Mouse (Mus musculus): ENCODE results near the gene Lbx2. TPM values are rescaled to one million over a fixed set of nuclear protein-coding genes. Genes with fewer than 3 reads are reported as not detected.

The Lbx2 gene
- total RNA-seq, 4 experiments from 2014 or later: 0.77 TPM; not detected in 3

DNA sequence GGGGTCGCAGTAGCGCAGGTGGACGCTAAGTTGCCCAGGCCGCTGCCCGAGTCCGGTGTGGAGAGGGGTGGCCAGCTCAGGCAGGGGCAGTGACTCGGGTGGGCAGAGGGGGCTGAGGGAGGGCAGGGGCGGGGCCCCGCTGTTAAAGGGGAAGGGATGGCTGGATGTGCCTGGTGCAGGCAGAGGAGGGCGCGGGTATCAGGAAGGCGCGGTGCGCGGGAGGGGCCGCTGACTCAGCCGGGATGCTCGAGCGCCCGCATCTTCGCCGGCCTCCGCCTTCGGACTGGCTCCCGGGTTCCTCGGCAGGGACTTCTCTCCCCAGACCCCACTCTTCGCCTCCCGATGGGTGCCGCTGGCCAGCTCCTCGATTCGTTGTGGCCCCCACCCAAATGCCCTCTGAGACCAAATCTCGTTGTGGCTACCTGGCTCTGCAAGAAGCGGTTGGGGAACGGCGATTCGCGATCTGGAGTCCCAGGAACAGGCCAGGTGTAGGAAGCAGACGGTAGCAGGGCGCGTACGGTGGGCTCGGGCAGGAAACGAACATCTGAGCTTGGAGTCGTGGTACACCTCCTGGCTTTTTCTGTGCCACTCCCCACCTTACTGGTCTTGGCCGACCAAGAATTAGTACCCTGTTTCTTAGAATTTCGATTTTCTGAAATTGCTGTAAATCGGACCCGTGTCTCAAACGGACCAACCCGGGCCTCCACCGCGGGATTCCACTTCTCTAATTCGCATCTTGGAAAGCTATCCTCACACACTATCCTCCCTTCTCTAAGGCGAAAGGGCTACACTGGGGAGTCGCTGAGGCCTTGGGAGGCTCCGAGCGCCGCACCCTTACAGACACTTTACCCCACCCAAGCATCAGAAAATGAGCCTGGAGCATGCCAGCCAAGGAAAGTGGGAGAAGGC is 15.6 kb upstream of the Lbx2 start:
- DNase-seq (ENCODE audit: low spot score in 2 of 2): peak in 1 of 2 experiments; percentile 43

DNA sequence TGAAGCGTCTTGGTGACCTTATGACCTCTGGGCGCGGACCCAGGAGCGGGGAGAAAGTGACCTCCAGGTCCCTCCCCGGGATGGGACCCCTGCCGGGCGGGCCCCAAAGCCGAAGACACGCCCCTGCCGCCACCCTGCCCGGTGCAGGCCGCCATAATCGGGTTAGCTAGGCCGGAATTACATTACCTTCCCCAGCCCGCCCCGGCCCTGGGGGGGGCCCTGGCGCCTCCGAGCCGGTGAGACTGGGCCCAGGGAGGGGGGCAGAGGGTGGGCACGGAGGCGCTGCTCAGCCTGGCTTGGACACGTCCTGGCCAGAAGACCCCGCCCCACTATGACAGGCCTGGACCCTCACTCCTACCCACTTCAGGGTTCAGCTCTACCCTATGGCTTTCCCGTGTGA is 14.9 kb upstream of the Lbx2 start:
- no peak for DNase-seq (ENCODE audit: low spot score in 2 of 2)

DNA sequence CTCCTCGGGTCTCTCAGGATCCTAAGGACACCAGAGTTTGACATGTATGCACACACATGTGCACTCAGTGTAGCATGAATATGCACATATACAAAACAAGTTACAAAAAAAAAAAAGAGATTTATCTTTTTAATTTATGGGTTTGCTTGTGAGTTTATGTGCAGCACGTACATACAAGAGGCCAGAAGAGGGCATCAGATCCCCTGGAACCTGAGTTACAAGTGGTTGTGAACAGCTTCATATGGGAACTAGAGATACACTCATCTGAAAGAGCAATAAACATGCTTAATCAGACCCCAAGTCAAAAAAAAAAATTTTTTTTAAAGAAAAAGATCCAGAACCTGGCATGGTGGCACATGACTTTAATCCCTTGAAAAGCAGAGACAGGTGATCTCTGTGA is 11.2 kb upstream of the Lbx2 start:
- no peak for DNase-seq (ENCODE audit: low spot score in 2 of 2)

DNA sequence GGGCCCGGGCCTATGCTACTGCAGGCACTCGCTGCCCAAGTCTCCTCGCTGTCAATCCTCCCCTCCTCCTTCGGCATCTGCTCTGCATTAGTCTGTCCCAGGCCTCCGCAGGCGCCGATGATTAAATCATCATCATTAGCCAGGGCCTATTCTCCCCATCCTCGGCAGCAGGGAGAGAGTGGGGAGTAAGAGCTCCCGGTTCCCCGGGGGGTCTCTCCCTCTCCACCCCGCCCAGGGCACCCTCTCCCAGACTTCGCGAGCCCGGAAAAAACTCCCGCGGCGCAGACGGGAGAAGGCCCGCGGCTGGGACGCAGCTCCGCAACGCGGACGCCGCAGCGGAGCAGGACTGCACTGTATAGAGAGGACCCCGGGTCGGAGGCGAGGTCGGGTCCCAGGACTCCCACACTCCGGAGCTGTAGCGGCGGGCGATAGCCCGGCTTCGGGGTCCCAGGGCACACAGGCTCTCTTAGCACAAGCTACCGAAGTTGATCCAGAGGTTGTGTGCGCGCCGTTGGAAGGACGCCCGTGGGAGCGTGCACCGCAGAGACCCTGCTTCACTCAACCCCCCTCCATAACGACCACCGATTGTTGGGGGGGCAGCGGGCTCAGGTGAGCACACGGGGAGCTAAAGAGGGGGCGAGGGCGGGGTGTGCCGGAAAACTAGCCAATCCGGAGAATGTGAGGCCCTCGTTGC is 8.4 kb upstream of the Lbx2 start, which contains the start of gene Pcgf1:
Gene Pcgf1, plus strand, starts transcription at position 240 of the 694 bp plus-strand sequence.
- peak in 1 of 2 experiments; percentile 48 for DNase-seq (ENCODE audit: low spot score in 2 of 2)

DNA sequence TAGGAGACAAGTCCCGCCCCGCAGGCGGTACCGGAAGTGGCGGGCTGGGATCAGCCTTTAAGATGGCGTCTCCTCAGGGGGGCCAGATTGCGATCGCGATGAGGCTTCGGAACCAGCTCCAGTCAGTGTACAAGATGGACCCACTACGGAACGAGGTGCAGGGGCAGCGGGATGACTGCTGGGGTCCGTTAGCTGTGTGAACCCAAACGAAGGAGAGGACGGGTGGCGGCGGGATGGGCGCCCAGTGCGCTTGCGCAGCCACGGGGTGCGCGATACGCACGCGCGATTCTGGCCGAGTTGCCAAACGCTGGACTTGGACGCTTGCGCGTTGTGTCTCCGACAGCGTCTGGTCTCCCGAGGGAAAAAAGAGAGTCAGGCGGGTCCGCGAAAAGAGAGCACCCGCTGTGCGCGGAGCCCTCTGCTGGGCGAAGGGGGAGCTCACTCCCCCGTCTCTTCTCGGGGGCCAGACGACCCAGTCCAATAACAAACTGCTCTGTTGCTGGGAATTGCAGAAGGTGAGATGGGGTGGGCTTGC is 7.8 kb upstream of the Lbx2 start:
- peak; percentile 97 to 100 for DNase-seq (ENCODE audit: low spot score in 2 of 2)

DNA sequence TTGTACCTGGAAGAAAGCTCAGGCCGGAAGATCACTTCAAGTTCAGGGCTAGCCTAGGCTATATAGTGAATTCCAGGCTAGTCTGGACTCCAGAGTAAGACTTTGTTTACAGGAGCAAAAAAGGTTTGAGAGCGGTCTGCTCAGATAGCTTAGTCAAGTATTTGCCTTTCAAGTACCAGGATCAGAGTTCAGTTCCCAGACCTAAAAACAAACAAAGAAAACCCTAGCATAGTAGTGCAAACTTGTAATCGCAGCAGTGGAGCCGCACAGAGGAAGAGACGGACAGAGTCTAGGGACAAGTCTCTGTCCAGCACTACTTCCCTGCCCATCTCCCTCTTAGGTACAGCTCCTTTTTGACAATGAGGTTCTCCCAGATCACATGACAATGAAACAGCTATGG is 6.0 kb upstream of the Lbx2 start:
- DNase-seq (ENCODE audit: low spot score in 2 of 2): no peak

DNA sequence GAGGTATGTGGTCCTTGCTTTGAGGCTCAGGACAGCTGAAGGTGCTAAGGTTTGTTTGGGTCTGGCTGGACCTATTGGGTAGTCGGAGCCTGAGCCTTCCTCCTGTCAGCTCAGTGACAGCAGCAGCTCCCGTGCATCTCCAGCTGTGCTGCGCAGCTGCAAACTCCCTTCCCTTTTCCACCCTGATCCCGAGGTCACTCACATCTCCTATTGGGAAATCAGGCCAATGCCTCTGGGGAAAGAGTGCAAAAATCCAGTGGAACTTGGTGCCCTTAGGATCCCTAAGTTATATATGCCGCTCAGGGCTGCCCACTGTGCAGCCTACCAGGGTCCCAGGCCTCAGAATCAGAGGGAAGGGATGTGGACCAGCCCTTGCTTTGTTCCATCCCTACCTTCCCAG is 2.7 kb upstream of the Lbx2 start:
- DNase-seq (ENCODE audit: low spot score in 2 of 2): no peak

DNA sequence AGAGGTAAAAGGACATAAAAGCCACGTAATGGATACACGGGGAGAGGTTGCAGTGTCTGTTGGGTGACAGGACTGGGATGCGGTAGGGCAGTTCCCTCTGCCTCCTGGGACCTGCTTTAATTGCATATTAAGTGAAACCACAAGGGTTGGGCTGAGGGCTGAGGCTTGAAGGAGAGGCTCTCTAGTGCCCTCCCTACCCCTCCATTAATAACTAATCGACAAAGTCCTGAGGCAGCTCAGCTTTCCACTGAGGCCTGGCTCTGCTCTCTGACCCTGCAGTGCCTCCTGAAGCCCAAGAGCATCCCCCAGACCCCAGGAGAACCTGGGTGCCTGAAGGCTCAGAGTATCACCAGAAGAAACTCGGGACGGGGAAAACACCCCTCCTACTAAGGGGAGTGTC is 1.7 kb upstream of the Lbx2 start:
- no peak for DNase-seq (ENCODE audit: low spot score in 2 of 2)

DNA sequence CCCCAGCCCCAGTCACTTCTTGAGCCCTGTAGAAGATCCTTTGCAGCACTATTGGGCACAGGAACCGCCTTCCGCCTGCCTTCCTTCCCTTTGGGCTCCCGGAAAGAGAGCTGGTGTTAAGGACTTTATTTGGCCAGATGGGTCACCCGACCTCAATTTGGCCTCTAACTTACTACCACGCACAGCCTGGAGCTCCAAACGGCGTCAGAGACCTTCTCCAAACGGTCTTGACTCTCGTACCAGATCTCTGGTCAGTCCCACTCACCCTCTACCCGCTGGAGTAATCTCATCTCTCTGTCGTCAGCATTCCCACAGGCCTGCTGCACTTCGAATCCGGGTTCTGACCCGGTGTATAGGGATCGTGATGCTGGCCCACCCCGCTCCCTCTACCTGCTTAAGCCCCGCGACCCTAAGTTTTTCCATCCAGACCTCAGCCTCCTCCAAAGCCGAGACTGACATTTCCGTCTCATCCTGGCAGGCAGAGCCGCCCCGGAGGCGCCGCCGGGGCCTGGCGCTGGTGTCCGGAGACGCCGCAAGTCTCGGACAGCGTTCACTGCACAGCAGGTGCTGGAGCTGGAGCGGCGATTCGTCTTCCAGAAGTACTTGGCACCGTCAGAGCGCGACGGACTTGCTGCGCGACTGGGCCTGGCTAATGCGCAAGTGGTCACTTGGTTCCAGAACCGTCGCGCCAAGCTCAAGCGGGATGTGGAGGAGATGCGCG is 1.2 kb downstream of the Lbx2 start:
- no peak for DNase-seq (ENCODE audit: low spot score in 2 of 2)

DNA sequence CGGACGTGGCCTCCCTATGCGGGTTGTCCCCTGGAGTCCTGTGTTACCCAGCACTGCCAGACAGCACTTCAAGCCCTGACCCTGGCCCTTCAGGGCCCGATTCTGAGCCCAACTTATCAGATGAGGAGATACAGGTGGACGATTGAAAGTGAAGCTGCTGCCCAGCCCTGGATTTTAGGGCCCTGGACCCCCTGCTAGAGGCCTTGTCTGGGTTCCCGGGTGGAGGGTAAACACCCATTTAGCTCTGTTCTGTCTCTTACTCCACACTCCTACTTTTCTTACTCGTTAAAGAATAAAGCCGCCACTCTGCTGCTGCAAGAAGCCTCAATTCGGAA is 1.7 kb downstream of the Lbx2 start:
- no peak for DNase-seq (ENCODE audit: low spot score in 2 of 2)

DNA sequence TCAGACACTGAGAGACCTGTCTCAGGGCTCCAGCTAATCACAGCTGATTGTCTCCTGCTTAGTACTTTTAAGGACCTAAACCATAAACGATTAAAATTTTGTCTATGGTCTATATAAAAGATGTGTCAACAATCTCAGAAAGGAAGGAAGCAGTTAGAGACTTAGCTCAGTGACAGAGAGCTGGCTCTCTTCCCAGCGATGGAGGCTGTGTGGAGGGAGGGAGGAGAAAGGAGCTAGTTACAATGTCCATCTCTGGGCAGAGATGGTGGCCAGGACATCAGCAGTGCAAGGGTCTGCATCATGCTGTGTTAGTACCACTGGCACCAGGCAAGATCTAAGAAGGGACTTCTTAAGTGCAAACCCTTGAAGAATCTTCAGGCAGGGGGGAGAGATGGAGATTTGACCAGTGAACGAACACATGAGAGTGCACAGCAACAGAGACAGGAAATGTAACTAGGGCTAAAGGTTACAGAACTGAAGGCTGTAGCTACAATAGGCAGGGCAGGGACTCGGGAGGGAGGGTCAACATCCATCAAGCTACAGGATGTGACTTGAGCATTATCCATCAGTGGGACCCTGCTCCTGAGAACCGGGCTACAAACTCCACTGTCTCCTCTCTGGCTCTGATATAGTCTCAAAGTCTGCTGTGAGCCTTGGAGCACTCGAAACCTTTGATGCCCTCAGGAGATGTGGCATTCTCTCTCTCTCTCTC is 6.4 kb downstream of the Lbx2 start:
- no peak for DNase-seq (ENCODE audit: low spot score in 2 of 2)

DNA sequence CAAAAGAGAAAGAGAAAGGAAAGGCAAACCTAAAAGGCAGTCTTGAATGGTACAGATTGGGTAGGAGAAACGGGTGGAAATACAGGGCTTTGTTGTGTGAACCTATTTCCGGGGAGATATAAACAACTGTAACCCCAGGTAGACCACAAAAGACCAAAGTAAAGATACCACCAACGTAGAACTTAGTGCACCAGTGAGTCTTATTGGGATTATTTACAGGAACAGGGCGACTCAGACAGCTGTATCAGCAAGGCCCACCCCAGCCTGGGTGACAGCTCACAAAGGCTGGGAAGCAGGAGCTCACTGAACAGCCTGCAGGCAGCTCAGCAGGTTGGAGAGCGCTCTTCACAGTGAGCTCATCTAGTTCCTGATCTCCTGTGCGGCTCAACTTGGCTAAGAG is 9.8 kb downstream of the Lbx2 start:
- no peak for DNase-seq (ENCODE audit: low spot score in 2 of 2)

DNA sequence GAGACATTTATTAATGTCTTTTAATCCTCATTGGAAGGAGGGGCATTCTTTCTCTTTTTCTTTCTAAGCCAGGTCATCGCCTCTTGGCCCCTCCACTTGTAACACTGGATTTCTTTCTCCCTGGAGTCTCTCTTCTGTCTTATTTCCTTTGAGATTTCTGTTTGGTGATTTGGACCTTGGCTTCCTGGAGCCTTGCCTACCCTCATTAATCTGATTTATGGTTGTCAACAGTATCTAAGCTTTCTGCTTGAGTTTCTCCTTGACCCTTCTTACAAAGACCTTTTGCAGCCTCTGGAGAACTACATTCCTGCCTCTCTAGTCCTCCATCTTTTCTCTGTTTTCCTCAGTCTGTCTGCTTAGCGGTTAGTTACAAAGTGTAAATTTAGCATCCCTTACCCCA is 12.2 kb downstream of the Lbx2 start:
- no peak for DNase-seq (ENCODE audit: low spot score in 2 of 2)

DNA sequence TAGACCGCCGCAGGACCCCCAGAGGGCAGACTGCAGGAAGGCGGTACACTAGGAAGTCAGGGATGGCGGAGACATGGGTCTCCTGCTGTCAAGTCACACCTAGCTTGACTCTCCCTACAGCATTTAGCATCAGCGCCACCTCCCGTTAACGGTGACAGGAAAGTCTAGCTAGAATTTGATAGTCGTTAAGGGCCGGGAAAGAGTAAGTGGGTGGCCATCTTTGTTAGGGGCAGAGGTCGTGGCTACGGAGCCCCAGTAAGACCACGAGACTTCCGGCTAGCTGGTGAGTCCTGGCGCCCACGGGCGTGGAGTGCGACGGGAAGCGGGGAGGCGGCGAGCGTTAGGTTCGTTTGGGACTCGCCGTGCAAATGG is 15.1 kb downstream of the Lbx2 start, which contains the start of the genes Ccdc142 and Gm42688:
Gene Ccdc142, plus strand, starts transcription at position 286 of the 372 bp plus-strand sequence.
Gene Gm42688, plus strand, starts transcription at position 302 of the 372 bp plus-strand sequence.
- DNase-seq (ENCODE audit: low spot score in 2 of 2): peak; percentile 80 to 91

DNA sequence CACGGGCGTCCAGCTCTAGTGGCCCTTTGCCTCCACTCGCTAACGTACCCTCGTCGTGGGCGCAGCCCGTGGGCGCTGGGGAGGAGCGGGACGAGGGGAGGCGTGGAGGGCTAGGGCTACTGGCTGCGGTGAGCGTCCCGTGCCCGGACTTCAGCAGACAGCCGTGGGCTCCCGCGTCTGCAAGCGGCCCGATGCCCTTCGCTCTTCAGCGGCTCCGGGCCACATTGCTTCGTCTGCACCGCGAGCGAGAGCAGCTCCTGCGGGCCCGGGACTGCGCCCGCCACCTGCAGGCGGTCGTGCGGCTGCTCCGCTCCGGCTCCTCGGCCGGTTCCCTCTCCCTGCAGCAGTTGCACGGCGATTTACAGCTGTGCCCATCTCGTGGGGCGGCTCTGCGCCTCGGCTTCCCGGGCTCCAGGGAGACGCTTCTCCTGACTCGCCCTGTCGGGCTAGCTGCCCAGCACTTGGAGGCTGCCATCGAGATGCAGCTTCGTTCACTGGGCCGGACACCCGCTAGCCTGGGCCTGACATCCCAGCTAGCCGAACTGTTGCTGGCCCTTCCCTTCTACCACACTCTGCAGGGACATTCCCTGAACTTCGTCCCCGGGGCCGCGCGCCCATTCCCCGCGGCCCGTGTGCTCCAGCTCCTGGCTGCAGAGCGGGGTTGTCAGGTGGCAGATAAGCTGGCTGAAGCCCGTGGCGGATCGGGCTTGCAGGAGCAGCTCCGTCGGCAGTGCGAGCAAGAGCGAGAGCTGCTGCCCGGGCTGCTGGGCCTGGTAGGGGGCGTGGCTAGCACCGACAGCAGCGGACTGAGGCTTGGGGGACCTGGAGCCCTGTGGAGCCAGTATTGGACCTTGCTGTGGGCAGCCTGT is 15.8 kb downstream of the Lbx2 start:
- peak in 1 of 2 experiments; percentile 48 for DNase-seq (ENCODE audit: low spot score in 2 of 2)

DNA sequence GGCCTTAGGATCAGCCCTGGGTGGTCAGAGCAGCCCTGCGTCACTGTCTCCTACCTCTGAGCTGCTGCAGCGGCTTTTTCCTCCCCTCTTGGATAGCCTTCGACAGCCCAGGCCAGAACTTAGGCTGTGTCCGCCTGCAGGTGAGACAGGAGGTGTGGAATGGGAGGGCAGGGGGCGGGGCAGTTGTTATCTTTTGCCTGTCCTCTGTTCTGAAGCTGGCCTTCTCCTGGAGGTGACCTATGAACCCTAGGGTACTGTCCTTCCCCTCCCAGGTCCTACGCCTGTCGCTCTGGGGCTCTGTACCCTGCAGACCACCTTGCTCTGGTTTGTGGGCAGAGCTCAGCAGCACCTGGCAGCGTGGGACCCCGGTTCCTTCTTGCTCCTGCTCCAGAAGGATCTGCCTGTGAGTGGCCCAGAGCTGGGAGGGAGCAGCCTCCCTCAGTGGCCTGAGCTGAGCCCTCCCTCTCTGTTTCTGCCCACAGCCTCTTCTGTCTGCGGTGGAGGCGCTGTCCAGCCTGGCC is 17.0 kb downstream of the Lbx2 start:
- peak in 1 of 2 experiments; percentile 28 for DNase-seq (ENCODE audit: low spot score in 2 of 2)

DNA sequence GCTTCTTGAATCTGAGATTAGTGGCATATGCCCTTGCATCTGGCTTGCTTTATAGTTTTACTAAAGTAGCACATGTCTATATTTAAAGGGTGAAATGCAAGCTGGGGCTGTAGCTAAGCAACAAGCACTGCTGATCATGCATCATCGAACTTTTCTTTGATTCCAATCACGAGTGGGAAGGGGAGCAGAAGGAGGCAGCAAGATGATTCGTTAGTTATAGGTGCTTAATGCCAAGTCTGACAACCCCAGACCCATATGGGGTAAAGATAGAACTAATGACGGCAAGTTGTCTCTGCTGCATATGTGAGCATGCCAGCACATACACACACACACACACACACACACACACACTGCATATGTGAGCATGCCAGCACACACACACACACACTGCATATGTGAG is 18.0 kb downstream of the Lbx2 start:
- peak in 1 of 2 experiments; percentile 50 for DNase-seq (ENCODE audit: low spot score in 2 of 2)

DNA sequence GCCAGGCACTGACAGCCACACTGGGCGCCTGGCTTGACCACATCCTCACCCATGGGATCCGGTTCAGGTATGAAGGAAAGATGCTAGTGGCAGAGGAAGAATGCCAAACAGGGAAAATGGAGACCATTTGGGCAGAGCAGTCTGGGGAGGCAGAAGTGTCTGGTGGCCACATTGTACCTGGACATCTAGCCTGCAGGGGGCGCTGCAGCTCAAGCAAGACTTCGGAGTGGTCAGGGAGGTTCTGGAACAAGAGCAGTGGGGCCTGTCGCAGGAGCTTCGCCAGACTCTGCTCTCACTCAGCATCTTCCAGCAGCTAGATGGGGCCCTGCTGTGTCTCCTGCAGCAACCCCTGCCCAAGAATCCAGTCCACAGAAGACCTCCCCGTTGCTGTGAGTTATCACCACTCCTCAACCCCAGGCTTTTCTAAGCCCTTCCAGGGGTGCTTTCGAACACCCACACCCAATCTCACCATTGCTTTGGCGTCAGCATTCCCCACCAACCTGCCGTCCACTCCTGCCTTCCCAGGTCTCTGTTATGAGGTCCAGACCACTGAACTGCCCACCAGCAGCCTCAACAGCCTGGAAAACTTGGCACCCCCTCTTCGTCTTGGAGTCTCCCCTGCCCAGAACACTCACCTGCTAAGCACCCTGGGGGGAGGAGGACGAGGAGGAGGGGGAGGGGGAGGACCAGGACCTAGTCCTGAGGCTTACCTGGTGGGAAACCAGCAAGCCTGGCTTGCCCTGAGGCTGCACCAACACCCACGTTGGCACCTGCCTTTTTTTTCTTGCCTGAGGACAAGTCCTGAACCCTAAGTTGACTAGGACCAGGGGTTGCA is 21.6 kb downstream of the Lbx2 start:
- peak in 1 of 2 experiments; percentile 54 for DNase-seq (ENCODE audit: low spot score in 2 of 2)
